Mouse (Mus musculus) hindbrain, postnatal 0 days (tissue): Measurements from ENCODE around the gene Bpgm. TPM values are rescaled to one million over a fixed set of nuclear protein-coding genes. Genes with fewer than 3 reads are reported as not detected.
A peak's percentile ranks its signal among the peaks of the same experiment; 100 is the strongest.

ENCODE experiments used
- ATAC-seq: fragments of 200-750 bp; cut with Nextera tagmentation; 2 replicates; pipeline ENCODE4 v1.8.0; 2017; ENCODE audit warnings: mild to moderate bottlenecking, moderate TSS enrichment, moderate library complexity
- DNase-seq: peaks from one replicate; pipeline ENCODE4 v3.0.0-alpha.2; 2015; ENCODE audit warnings: low spot score
- H3K27ac ChIP-seq: fragments of 300-500 bp; sonication (generic); 2 replicates; pipeline ENCODE4 v1.5.1; 2014; ENCODE audit warnings: mild to moderate bottlenecking
- H3K27me3 ChIP-seq: fragments of 300-500 bp; sonication (generic); 2 replicates; pipeline ENCODE4 v1.6.1; 2014; ENCODE audit warnings: low read length, mixed read lengths; ENCODE audit not compliant: insufficient read depth
- H3K36me3 ChIP-seq: fragments of 300-500 bp; sonication (generic); 2 replicates; pipeline ENCODE4 v1.6.1; 2014; ENCODE audit warnings: low read length, mixed read lengths; ENCODE audit not compliant: insufficient read depth
- H3K4me1 ChIP-seq: fragments of 300-500 bp; sonication (generic); 2 replicates; pipeline ENCODE4 v1.6.1; 2014; ENCODE audit warnings: antibody characterized with exemption, low read length, mixed read lengths; ENCODE audit not compliant: insufficient read depth
- H3K4me2 ChIP-seq: fragments of 300-500 bp; sonication (generic); 2 replicates; pipeline ENCODE4 v1.6.1; 2014; ENCODE audit warnings: low read depth, mild to moderate bottlenecking, low read length, moderate library complexity, mixed read lengths
- H3K4me3 ChIP-seq: fragments of 300-500 bp; sonication (generic); 2 replicates; pipeline ENCODE4 v1.5.1; 2014; ENCODE audit warnings: low read length
- H3K9ac ChIP-seq: fragments of 300-500 bp; sonication (generic); replicated peaks from 2 replicates; pipeline ENCODE4 v1.6.1; 2014; ENCODE audit warnings: mild to moderate bottlenecking, low read length, moderate library complexity, mixed read lengths
- H3K9me3 ChIP-seq: fragments of 300-500 bp; sonication (generic); 2 replicates; pipeline ENCODE4 v1.6.1; 2016; ENCODE audit warnings: low read length, mixed read lengths
- CTCF ChIP-seq: IDR thresholded peaks from 2 replicates; pipeline ENCODE4 v1.5.1; 2016; ENCODE audit warnings: antibody characterized with exemption, control low read depth, low read depth
- WGBS: fragments of 180-500 bp; shearing (Covaris S2); extraction: QIAGEN DNeasy Blood & Tissue Kit; methylation state at CpG from one replicate; pipeline ENCODE4 v1.1.7; 2014; 5-methylcytosine and 5-hydroxymethylcytosine counted together
- polyA plus RNA-seq: library from polyadenylated mRNA; unstranded; fragments of >200 nt; fragmentation: Nextera tagmentation; extraction: Ambion mirVana; gene quantifications from 2 replicates; pipeline ENCODE4 v1.2.1, GENCODE M21; 2015
- total RNA-seq: library from RNA; depleted of rRNA; stranded (reverse); fragments of >200 nt; gene quantifications from 2 replicates; pipeline ENCODE4 v1.2.3, GENCODE M21; 2014

The Bpgm gene
- total and polyA plus RNA-seq, 2 experiments from 2014 or later, result 43.2 to 73.9 TPM

DNA sequence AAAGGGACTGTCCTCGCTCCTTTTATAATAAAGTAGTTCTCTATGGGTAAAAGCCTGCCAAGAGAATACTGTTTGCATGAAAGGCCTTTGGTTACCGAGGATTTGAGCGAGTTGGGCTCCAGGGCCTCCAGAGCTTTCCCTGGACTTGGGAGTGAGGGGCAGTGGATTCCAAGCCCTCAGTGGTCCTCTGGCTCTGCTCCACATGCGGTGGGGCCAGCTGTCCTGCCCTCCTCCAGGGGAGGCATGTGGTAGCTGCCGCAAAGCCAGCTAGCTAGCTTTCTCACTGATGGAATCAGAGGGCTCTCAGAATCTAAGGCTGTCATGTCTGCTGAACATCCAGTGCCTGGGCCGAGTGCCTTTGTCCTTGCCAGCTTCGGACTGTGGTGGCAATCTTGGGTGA, 26.3 kb downstream of the Bpgm start:
- 0 out of 2 replicates have a peak, but pooled peaks have one; percentile 29 for ATAC-seq
- peak; percentile 39 for DNase-seq
- no peaks in the 10 kb centered on the region for H3K27me3 ChIP-seq
- peak overlapping the region; percentile 34; the same call in 1 of the 2 replicates for H3K27ac ChIP-seq
- WGBS, result 45% methylated on average over 7 of the region's 7 CpGs
- no peak overlapping the region for H3K4me3 ChIP-seq
- TF ChIP-seq CTCF, result no peak
- no peaks in the 10 kb centered on the region for H3K9me3 ChIP-seq
- 0 out of 2 replicates have a peak, but pooled peaks cover 6% of the 10 kb centered on the region for H3K4me1 ChIP-seq
- H3K9ac ChIP-seq, result no peak overlapping the region
- no peak overlapping the region for H3K4me2 ChIP-seq
- H3K36me3 ChIP-seq, result no peaks in the 10 kb centered on the region

DNA sequence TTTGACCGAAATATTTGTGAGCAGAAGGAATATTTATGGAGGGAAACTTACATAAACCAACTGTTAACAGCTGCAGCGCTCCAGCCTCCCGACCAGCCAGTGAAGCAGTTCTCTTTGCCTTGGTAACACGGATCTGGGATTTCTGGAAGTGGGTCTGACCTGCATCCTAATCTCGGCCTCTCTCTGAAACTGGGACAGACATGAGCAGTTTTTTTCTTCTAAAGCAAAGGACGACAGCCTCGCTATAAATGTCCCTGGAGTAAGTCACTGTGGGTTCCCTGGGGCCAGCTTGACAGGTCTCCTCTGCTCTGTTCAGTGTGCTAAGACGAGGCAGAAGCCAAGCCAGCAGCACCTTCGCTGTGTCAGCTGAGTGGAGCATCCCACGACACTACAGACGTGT, 29.9 kb downstream of the Bpgm start:
- 0 out of 2 replicates have a peak, but pooled peaks cover 6% of the 10 kb centered on the region for H3K4me1 ChIP-seq
- H3K27me3 ChIP-seq, result no peaks in the 10 kb centered on the region
- H3K9me3 ChIP-seq, result no peaks in the 10 kb centered on the region
- no peaks in the 10 kb centered on the region for H3K36me3 ChIP-seq
- 65% methylated on average over 11 of the region's 11 CpGs for WGBS
- H3K9ac ChIP-seq, result no peak overlapping the region
- peak; percentile 42 for DNase-seq
- H3K27ac ChIP-seq, result peak overlapping the region; percentile 49; the same call in 1 of the 2 replicates
- no peak overlapping the region for H3K4me2 ChIP-seq
- TF ChIP-seq CTCF, result no peak
- no peak overlapping the region for H3K4me3 ChIP-seq
- peak; percentile 71; the same call in 1 of the 2 replicates for ATAC-seq

DNA sequence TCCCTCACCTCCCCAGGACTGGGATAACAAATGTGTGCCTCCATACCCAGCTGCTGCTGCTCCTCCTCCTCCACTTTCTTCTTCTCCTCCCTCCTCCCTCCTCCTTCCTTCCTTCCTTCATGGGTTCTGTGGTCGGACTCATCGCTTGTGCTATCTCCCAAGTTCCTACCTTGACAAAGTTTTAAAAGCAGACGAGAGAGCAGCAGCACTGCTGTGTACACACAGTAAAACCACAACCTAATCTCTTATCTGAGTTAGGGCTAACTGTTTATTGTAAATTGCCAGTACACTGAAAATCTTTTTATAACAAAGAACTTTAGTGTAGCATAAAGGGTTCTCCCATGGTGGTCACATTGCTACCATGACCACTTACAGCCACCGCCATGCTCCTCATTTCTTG, 31.6 kb downstream of the Bpgm start:
- Histone ChIP-seq H3K36me3 (no peaks in the 10 kb centered on the region), H3K9ac (no peak overlapping the region), H3K4me2 (no peak overlapping the region), H3K4me3 (no peak overlapping the region), H3K9me3 (no peaks in the 10 kb centered on the region), H3K4me1 (no peaks in the 10 kb centered on the region), H3K27me3 (no peaks in the 10 kb centered on the region), H3K27ac (no peak overlapping the region)
- no peak for TF ChIP-seq CTCF
- DNase-seq, result no peak
- WGBS, result 99% methylated on average over 4 of the region's 4 CpGs
- no peak for ATAC-seq

DNA sequence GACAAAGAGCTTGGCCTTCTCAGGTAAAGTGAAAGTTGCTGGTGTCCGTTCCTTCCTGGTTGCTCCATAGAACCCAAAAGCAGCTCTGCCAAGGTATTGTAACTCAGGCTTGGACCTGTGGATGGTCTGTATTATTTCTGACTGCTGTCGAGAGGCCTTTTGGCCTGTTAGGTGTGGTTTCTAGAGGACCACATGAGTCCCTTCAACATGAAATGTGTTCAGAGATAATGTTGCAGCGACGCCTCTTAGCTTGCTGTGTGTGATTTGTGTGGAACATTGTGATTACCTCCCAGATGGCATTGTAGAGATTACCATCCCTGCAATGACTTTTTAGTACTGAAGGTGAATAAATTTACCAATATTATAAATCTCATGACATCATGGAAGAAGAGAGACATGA, 32.0 kb downstream of the Bpgm start:
- DNase-seq (no peak), ATAC-seq (no peak)

DNA sequence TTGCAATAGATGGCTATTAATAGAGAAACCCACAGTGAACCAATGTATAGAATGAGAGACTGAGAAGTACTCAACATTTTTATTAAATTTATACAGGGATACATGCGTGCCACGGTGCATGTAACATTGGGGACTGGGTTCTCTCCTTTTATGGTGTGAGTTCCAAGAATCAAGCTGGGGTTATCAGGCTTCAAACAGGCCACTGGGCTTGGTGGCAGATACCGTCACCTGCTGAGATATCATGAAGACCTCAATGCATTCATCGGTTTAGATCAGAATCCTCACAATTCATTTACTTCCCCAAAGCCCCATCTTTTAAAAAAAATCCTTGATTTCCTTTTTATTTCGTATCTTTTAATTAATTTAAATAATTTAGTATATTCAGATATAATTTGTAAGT, 34.3 kb downstream of the Bpgm start:
- no peaks in the 10 kb centered on the region for H3K36me3 ChIP-seq
- no peaks in the 10 kb centered on the region for H3K27me3 ChIP-seq
- H3K9me3 ChIP-seq, result no peaks in the 10 kb centered on the region
- no peak overlapping the region for H3K4me3 ChIP-seq
- ATAC-seq, result no peak
- 97% methylated on average over 5 of the region's 5 CpGs for WGBS
- H3K9ac ChIP-seq, result no peak overlapping the region
- H3K4me2 ChIP-seq, result no peak overlapping the region
- no peaks in the 10 kb centered on the region for H3K4me1 ChIP-seq
- H3K27ac ChIP-seq, result no peak overlapping the region
- no peak for DNase-seq
- no peak for TF ChIP-seq CTCF

More for the DNA sequence above, 32.0 kb downstream of the Bpgm start:
- no peak for TF ChIP-seq CTCF
- no peak overlapping the region for H3K4me3 ChIP-seq
- no peaks in the 10 kb centered on the region for H3K9me3 ChIP-seq
- no peaks in the 10 kb centered on the region for H3K36me3 ChIP-seq
- H3K4me2 ChIP-seq, result no peak overlapping the region
- H3K4me1 ChIP-seq, result no peaks in the 10 kb centered on the region
- no peaks in the 10 kb centered on the region for H3K27me3 ChIP-seq
- no peak overlapping the region for H3K27ac ChIP-seq
- 96% methylated on average over 4 of the region's 4 CpGs for WGBS
- H3K9ac ChIP-seq, result no peak overlapping the region

DNA sequence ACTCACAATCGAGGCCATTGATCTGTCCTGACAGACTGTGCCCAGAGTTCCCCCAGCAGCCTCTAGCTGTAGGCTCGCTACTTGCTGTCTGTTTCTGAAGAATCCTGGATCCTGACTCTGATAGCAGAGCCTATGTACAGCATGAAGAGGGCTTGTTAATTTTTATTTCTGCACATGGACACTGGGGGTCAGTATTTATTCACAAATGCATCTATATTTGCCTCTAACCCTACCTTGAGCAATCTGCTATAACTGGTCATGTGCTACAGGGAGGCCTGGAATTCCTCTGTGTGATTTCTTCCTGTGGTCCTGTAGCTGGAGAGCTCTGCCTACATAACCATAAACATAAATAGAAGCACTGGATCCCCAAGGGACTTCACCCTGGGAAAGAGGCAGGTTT, 35.4 kb downstream of the Bpgm start:
- no peak overlapping the region for H3K4me2 ChIP-seq
- TF ChIP-seq CTCF, result peak; percentile 77
- no peak overlapping the region for H3K9ac ChIP-seq
- H3K4me3 ChIP-seq, result no peak overlapping the region
- H3K36me3 ChIP-seq, result no peaks in the 10 kb centered on the region
- H3K27me3 ChIP-seq, result no peaks in the 10 kb centered on the region
- H3K27ac ChIP-seq, result no peak overlapping the region
- no peaks in the 10 kb centered on the region for H3K4me1 ChIP-seq
- peak; percentile 94 for ATAC-seq
- H3K9me3 ChIP-seq, result no peaks in the 10 kb centered on the region
- WGBS, result 39% methylated on average over 2 of the region's 2 CpGs
- DNase-seq, result peak; percentile 82

DNA sequence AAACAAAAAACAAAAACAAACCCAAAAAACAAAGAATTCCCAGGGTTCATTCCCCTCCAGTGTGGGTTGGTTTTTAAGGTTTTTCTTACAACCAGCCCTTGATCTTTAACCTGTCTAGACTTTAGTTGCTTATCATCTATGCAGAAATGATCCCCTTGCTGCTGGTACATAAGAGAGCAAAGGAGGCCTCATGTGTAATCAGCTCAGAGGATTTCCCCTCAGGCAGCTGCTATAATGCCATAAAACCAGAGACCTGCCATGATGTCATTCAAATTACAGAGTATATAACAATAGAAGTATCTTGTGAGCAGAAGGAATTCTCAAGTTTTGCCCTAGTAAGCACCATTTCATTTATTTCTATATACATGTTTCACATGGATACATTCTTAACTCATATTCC, 36.7 kb downstream of the Bpgm start:
- no peak overlapping the region for H3K27ac ChIP-seq
- no peak for ATAC-seq

More for the DNA sequence above, 36.7 kb downstream of the Bpgm start:
- DNase-seq, result no peak
- H3K4me1 ChIP-seq, result no peaks in the 10 kb centered on the region
- no peaks in the 10 kb centered on the region for H3K36me3 ChIP-seq
- no peaks in the 10 kb centered on the region for H3K27me3 ChIP-seq
- H3K9me3 ChIP-seq, result no peaks in the 10 kb centered on the region
- no peak overlapping the region for H3K4me3 ChIP-seq
- no peak for TF ChIP-seq CTCF
- H3K4me2 ChIP-seq, result no peak overlapping the region
- H3K9ac ChIP-seq, result no peak overlapping the region
